Mouse (Mus musculus): Measurements from ENCODE around the gene Cnpy2.

Gene Cnpy2

GRCm38 (mm10) chr10:128369218-128369543, 46.9 kb downstream of the Cnpy2 start:
- DNase-seq, result no peak

DNA sequence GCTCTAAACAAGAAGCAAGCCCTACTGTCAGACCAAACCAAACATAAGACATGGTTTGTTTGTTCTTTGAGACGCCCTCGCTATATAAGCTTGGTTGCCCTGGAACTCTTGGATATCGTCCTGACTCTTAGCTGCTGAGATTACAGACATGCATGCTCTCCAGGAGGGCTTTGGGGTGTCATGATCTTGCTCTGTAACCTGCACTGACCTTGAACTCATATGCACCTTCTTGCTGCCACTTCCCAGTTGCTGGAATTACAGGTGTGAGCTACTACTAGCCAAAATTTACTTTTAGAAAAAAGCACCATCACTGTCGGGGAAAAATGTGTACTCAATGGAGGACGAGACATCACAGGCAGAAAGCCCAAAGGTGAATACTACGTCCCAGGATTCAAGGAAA, 47.3 kb downstream of the Cnpy2 start:
- DNase-seq, result no peak

DNA sequence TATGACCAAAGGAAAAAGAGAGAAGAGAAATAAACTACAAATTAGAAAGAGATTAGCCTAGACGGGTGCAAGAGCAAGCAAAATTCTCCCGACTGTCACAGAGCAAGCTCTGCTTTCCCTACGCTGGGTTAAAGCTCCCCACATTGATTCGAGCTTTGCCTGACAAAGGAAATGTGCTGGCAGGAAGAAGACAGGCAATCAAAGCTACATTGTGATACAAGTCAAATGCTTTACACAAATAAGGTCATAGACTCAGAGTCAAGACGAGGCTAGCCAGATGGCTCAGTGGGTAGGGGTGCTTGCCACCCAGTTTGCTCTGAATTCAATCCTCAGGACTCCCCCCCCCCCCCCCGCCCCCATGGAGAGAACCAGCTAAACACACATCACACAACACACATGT, 47.8 kb downstream of the Cnpy2 start:
- no peak for DNase-seq

GRCm38 (mm10) chr10:128370601-128371000, 48.3 kb downstream of the Cnpy2 start:
- DNase-seq, result no peak

DNA sequence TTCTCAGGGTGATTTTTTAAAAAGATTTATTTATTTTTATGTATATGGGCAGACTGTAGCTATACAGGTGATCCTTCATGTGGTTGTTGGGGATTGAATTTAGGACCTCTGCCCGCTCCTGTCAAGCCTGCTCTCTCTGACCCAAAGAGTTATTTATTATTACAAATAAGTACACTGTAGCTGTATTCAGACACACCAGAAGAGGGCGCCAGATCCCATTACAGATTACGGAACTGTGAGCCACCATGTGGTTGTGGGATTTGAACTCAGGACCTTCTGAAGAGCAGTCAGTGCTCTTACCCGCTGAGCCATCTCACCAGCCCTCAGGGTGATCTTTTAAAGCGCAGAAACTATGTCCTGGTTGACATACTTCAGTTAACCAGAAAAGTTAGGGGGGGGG, 49.9 kb downstream of the Cnpy2 start:
- no peak for DNase-seq

DNA sequence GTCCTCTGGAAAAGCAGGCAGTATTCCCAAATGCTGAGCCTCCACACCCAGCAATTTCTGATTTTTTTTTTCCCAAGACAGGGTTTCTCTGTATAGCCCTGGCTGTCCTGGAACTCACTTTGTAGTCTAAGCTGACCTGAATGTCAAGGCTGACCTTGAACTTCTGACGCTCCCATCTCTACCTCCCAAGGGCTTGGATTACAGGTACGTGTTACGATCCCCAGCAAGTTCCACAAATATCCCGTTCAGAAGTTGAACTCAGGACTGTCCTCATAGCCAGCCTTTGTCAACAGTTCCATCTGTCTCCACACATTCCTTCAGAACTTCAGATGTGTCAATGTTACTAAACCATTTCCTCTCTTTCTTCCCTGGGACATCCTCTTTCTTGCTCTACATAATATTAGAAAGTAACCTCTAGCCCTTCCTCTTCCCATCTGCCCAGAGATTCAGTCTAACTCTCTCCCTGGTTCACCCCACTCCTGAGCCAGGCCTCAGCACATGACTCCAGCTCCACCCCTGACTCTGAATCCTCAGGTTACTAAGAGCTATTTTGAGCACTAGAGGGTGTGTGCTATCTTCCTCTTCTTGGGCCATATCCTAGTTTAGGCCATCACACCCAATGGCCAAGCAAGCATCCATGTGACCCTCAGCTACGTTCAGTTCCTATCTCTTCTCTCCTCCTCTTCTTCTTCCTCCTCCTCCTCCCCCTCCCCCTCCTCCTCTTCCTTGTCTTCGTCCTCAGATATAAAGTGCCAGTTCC, 50.9 kb downstream of the Cnpy2 start:
- DNase-seq, result peak in 1 of 2 experiments; percentile 39

- no peak for DNase-seq
Measured at GRCm38 (mm10) chr10:128374393-128374792, 52.1 kb downstream of the Cnpy2 start.

GRCm38 (mm10) chr10:128376099-128376454, 53.8 kb downstream of the Cnpy2 start:
- DNase-seq, result no peak

- peak; percentile 92 to 94 for DNase-seq
Measured at GRCm38 (mm10) chr10:128376455-128377211, 54.4 kb downstream of the Cnpy2 start, which contains the start of gene Ankrd52. Gene Ankrd52, plus strand, starts transcription at chr10:128377115.
